Mouse (Mus musculus): ENCODE data around the gene Ecm1. TPM values are rescaled to one million over a fixed set of nuclear protein-coding genes. Genes with fewer than 3 reads are reported as not detected.

The Ecm1 gene
- total RNA-seq (2014; fragmentation: Nextera tagmentation): 5.6 and 10.4 TPM in 2 replicates
- total RNA-seq (2017): 0.30 TPM in 1 of 2 replicates, not detected in the other

- ATAC-seq (replicated peaks; ENCODE audit: poor library complexity, severe bottlenecking): peak; percentile 30; the same call in 1 of the 2 replicates
These were observed at the start of gene Ecm1 for GRCm38 (mm10) chr3:95739353-95740104. Ecm1 (minus strand) TSS chr3:95739569.

GRCm38 (mm10) chr3:95785501-95785900, 46.1 kb upstream of the Ecm1 start:
- no peak for ATAC-seq (replicated peaks; ENCODE audit: poor library complexity, severe bottlenecking)

- ATAC-seq (replicated peaks; ENCODE audit: poor library complexity, severe bottlenecking): no peak
These were observed 32.6 kb upstream of the Ecm1 start for GRCm38 (mm10) chr3:95771985-95772384.

GRCm38 (mm10) chr3:95765534-95765933, 26.2 kb upstream of the Ecm1 start:
- no peak for ATAC-seq (replicated peaks; ENCODE audit: poor library complexity, severe bottlenecking)

- ATAC-seq (replicated peaks; ENCODE audit: poor library complexity, severe bottlenecking): no peak
These were observed 24.4 kb upstream of the Ecm1 start for GRCm38 (mm10) chr3:95763811-95764210.

- ATAC-seq (replicated peaks; ENCODE audit: poor library complexity, severe bottlenecking): no peak
These were observed 23.6 kb upstream of the Ecm1 start for GRCm38 (mm10) chr3:95762961-95763360.

GRCm38 (mm10) chr3:95761771-95762170, 22.4 kb upstream of the Ecm1 start:
- no peak for ATAC-seq (replicated peaks; ENCODE audit: poor library complexity, severe bottlenecking)

GRCm38 (mm10) chr3:95760656-95761055, 21.3 kb upstream of the Ecm1 start:
- ATAC-seq (replicated peaks; ENCODE audit: poor library complexity, severe bottlenecking): no peak

- ATAC-seq (replicated peaks; ENCODE audit: poor library complexity, severe bottlenecking): no peak
These were observed 20.7 kb upstream of the Ecm1 start, which contains the start of gene Tars2 for GRCm38 (mm10) chr3:95760106-95760505. Tars2 (minus strand) TSS chr3:95760206.

GRCm38 (mm10) chr3:95758467-95759218, 19.3 kb upstream of the Ecm1 start:
- ATAC-seq (replicated peaks; ENCODE audit: poor library complexity, severe bottlenecking): no peak

GRCm38 (mm10) chr3:95756808-95757207, 17.4 kb upstream of the Ecm1 start:
- no peak for ATAC-seq (replicated peaks; ENCODE audit: poor library complexity, severe bottlenecking)

- peak; percentile 98 for ATAC-seq (replicated peaks; ENCODE audit: poor library complexity, severe bottlenecking)
These were observed 15.2 kb upstream of the Ecm1 start for GRCm38 (mm10) chr3:95754345-95755206.

- no peak for ATAC-seq (replicated peaks; ENCODE audit: poor library complexity, severe bottlenecking)
These were observed 13.6 kb upstream of the Ecm1 start for GRCm38 (mm10) chr3:95752935-95753334.

GRCm38 (mm10) chr3:95740406-95740805, 1.0 kb upstream of the Ecm1 start:
- ATAC-seq (replicated peaks; ENCODE audit: poor library complexity, severe bottlenecking): peak; percentile 73

GRCm38 (mm10) chr3:95735071-95735670, 4.2 kb downstream of the Ecm1 start:
- ATAC-seq (replicated peaks; ENCODE audit: poor library complexity, severe bottlenecking): no peak

- no peak for ATAC-seq (replicated peaks; ENCODE audit: poor library complexity, severe bottlenecking)
These were observed 5.2 kb downstream of the Ecm1 start for GRCm38 (mm10) chr3:95734092-95734702.

GRCm38 (mm10) chr3:95732744-95733521, 6.4 kb downstream of the Ecm1 start:
- peak; percentile 52 for ATAC-seq (replicated peaks; ENCODE audit: poor library complexity, severe bottlenecking)

- no peak; the same call in 1 of the 2 replicates for ATAC-seq (replicated peaks; ENCODE audit: poor library complexity, severe bottlenecking)
These were observed 7.1 kb downstream of the Ecm1 start for GRCm38 (mm10) chr3:95732297-95732696.

- no peak for ATAC-seq (replicated peaks; ENCODE audit: poor library complexity, severe bottlenecking)
These were observed 7.6 kb downstream of the Ecm1 start for GRCm38 (mm10) chr3:95731802-95732201.
